Mouse (Mus musculus) heart, embryonic 12.5 days (tissue): ENCODE results near the gene Fam234b. TPM values are rescaled to one million over a fixed set of nuclear protein-coding genes. Genes with fewer than 3 reads are reported as not detected.

Experiments used
- ATAC-seq: fragments of 200-750 bp; cut with Nextera tagmentation; 2 replicates; pipeline ENCODE4 v1.8.0; 2017; ENCODE audit warnings: moderate TSS enrichment, moderate library complexity; ENCODE audit not compliant: insufficient number of reproducible peaks, low FRiP score
- H3K27ac ChIP-seq: fragments of 300-500 bp; sonication (generic); 2 replicates; pipeline ENCODE4 v1.5.1; 2016; ENCODE audit warnings: mild to moderate bottlenecking, moderate library complexity; ENCODE audit not compliant: poor library complexity, severe bottlenecking
- H3K27me3 ChIP-seq: fragments of 300-500 bp; sonication (generic); replicated peaks from 2 replicates; pipeline ENCODE4 v1.6.1; 2016; ENCODE audit warnings: mild to moderate bottlenecking, moderate library complexity
- H3K36me3 ChIP-seq: fragments of 300-500 bp; sonication (generic); 2 replicates; pipeline ENCODE4 v1.6.1; 2016; ENCODE audit warnings: mild to moderate bottlenecking, moderate library complexity
- H3K4me1 ChIP-seq: fragments of 300-500 bp; sonication (generic); replicated peaks from 2 replicates; pipeline ENCODE4 v1.6.1; 2016; ENCODE audit warnings: mild to moderate bottlenecking
- H3K4me2 ChIP-seq: fragments of 300-500 bp; sonication (generic); 2 replicates; pipeline ENCODE4 v1.6.1; 2016; ENCODE audit warnings: mild to moderate bottlenecking, moderate library complexity
- H3K4me3 ChIP-seq: fragments of 300-500 bp; sonication (generic); 2 replicates; pipeline ENCODE4 v1.5.1; 2016; ENCODE audit warnings: mild to moderate bottlenecking
- H3K9ac ChIP-seq: fragments of 300-500 bp; sonication (generic); 2 replicates; pipeline ENCODE4 v1.6.1; 2016; ENCODE audit warnings: mild to moderate bottlenecking, moderate library complexity
- H3K9me3 ChIP-seq: fragments of 300-500 bp; sonication (generic); replicated peaks from 2 replicates; pipeline ENCODE4 v1.6.1; 2016; ENCODE audit warnings: mild to moderate bottlenecking, moderate library complexity
- WGBS: fragments of 180-500 bp; shearing (Covaris S2); methylation state at CpG from one replicate; pipeline ENCODE4 v1.1.7; 2016; 5-methylcytosine and 5-hydroxymethylcytosine counted together
- polyA plus RNA-seq: library from polyadenylated mRNA; unstranded; fragments of >200 nt; fragmentation: Nextera tagmentation; extraction: Ambion mirVana; gene quantifications from 2 replicates; pipeline ENCODE4 v1.2.1, GENCODE M21; 2016

The Fam234b gene
- polyA plus RNA-seq, 1 experiment from 2014 or later, result 10.7 TPM

DNA sequence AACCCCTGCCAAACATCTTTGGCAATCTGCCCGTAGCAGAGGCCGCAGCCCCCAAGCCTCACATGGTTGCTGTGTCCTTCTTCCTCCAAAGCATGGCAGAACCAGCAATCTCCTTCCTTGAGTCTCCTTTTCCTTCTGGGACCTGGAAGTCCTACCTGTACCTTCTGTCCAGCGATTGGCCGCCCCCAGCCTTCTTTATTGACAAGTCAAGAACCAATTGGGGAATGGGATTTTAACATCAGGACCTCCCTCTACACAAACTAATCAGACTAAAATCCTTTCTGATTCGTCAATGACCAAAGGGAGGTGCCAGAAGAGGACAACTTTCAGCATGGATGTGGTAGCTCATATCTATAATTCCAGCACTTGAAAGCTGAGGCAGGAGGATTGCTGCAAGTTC is 22.1 kb downstream of the Fam234b start:
- 0 out of 2 replicates have a peak, but pooled peaks cover 2% of the 10 kb centered on the region for H3K36me3 ChIP-seq
- no peak overlapping the region for H3K4me3 ChIP-seq
- WGBS, result 82% methylated on average over 5 of the region's 5 CpGs
- no peak for ATAC-seq
- no peak overlapping the region for H3K27ac ChIP-seq
- peaks cover 47% of the 10 kb centered on the region for H3K27me3 ChIP-seq
- H3K9me3 ChIP-seq, result no peaks in the 10 kb centered on the region
- no peak overlapping the region for H3K4me2 ChIP-seq
- peaks cover 10% of the 10 kb centered on the region for H3K4me1 ChIP-seq
- H3K9ac ChIP-seq, result no peak overlapping the region

DNA sequence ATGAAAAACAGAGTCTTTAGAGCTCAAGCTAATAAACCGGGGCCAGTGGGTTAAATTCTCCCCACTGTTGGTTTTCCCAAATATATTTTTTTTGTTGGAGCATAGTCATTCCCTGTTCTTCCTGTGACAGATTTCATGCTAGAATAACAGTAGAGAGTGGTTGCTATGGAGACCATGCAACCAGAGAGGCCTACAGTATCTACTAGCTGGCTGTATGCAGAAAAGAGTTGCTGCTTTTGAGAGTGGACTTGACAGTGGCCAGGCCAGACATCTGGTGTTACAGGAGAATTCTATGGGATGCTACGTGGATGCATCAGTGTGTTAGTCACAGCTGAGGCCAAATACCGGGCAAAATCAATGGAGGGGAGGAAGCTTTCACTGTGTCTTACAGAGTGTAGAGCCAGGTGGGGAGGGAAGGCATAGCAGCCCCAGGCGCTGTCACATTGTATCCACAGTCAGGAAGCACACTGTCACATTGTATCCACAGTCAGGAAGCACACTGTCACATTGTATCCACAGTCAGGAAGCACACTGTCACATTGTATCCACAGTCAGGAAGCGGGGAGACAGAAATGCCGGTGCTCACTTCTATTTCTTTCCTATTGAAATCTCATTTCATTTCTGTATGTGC is 26.1 kb downstream of the Fam234b start:
- peaks cover 12% of the 10 kb centered on the region for H3K36me3 ChIP-seq
- no peak overlapping the region for H3K4me2 ChIP-seq
- H3K27ac ChIP-seq, result peak overlapping the region; percentile 49; the same call in 1 of the 2 replicates
- no peak overlapping the region for H3K9ac ChIP-seq
- H3K4me1 ChIP-seq, result peaks cover 18% of the 10 kb centered on the region
- H3K9me3 ChIP-seq, result no peaks in the 10 kb centered on the region
- no peak; the same call in 1 of the 2 replicates for ATAC-seq
- peaks cover 38% of the 10 kb centered on the region for H3K27me3 ChIP-seq
- H3K4me3 ChIP-seq, result no peak overlapping the region
- WGBS, result 62% methylated on average over 6 of the region's 6 CpGs

DNA sequence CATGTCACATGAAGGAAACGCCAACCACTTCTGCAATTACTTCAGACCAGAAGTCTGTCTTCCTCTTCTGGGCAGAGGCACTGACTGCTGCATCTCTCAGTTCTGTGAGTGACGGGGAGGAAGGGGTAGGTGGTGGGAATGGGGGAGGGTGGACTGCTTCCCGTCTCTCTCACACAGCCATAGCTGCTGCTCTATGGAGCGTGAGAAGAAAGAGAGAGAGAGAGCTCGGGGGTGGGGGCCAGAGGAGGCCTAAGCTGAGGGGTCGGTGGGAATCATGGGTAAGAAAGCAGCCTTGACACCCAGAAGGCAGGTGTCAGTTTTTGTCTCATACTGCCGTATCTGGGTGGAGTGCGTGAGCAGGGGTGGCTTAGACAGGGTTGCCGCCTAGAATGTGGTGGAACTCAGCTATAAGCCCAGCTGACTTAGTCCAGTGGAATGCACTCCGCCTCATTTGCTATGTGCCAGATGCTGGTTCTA is 30.7 kb downstream of the Fam234b start:
- Histone ChIP-seq H3K4me2 (no peak overlapping the region), H3K9me3 (no peaks in the 10 kb centered on the region), H3K27ac (no peak overlapping the region), H3K4me1 (peaks cover 19% of the 10 kb centered on the region), H3K36me3 (peaks cover 13% of the 10 kb centered on the region), H3K9ac (no peak overlapping the region), H3K4me3 (no peak overlapping the region), H3K27me3 (peaks cover 24% of the 10 kb centered on the region; the same call in 1 of the 2 replicates)
- 43% methylated on average over 10 of the region's 10 CpGs for WGBS
- no peak for ATAC-seq

DNA sequence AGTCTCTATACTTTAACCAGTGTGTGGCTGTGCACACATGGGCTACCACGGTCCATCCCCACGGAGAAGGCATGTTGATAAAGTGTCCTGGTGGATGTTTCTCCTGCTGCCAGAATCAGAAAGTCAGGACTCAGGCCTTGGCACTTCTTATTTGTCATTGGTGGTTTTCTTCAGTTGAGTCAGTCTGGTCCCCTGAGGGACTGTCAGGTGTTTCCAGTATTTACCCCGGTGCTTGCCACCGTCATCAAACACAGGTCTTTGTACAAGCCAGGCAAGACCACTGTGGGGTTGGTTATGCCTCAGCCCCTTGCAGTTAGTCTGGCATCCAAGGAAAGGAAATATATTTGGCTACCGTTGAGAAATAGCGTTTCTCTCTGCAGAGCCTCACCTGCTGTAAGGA is 32.8 kb downstream of the Fam234b start:
- no peak overlapping the region for H3K4me2 ChIP-seq
- no peak for ATAC-seq
- H3K9me3 ChIP-seq, result no peaks in the 10 kb centered on the region
- H3K36me3 ChIP-seq, result peaks cover 17% of the 10 kb centered on the region
- peaks cover 19% of the 10 kb centered on the region for H3K27me3 ChIP-seq
- WGBS, result 89% methylated on average over 6 of the region's 6 CpGs
- no peak overlapping the region for H3K27ac ChIP-seq
- no peak overlapping the region for H3K4me3 ChIP-seq
- 0 out of 2 replicates have a peak, but pooled peaks cover 10% of the 10 kb centered on the region for H3K4me1 ChIP-seq
- no peak overlapping the region for H3K9ac ChIP-seq

DNA sequence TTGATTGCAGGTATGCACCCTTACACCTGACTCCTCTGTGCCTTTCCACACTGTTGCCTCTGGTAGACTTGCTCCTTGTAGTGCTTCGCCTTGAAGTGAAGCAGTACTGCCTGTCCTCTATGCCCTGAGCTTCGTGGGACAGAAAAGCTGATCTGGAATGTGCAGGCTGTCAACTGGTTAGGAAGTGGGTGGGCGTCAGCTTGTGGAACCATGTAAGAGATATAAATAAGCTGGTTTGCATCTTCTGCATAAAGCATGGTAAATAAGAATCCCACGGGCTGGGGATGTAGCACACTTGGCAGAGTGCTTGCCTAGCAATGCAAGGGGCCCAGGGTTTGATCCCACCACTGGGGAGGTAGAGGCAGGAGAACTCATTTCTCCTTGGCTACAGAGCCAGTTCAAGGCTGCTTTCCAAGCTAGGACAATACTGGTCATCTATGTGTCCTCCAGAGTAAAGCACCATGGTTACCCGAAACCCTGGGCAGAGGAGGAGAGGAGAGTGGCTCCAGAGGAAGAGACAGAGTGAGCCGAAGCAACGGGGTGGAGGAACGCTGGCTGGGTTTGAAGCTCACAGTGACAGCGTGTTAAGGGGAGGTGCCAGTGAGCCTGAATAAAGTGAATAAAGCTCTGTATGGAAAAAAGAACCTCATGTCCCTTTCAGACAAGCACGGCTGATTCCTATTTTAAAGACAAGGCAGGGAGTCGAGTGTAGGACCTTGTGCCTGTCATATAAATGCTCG is 34.8 kb downstream of the Fam234b start:
- ATAC-seq, result no peak

DNA sequence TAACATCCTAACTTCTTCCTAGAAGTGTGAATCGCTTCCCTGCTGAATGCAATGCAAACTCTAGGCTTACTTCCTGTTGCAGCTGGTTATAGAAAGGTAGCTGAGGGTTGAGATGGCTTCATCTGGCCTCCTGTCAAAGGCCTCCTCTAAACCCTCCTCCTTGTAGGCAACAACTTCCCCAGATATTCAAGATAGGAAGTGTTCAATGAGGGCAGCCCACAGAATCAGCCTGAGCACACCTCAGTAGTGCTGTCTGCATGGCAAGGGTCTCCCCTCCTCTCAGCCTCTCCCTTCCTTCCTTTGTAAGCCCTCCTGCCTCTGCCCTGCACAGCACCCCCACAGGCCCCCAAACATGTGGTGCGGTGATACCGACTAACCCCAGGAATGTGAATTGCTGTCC is 38.0 kb downstream of the Fam234b start:
- Histone ChIP-seq H3K9ac (no peak overlapping the region), H3K4me3 (no peak overlapping the region), H3K4me2 (no peak overlapping the region), H3K36me3 (peaks cover 7% of the 10 kb centered on the region; the same call in 1 of the 2 replicates), H3K9me3 (no peaks in the 10 kb centered on the region), H3K27ac (no peak overlapping the region), H3K4me1 (peaks cover 18% of the 10 kb centered on the region), H3K27me3 (peaks cover 5% of the 10 kb centered on the region; the same call in 1 of the 2 replicates)
- 88% methylated on average over 3 of the region's 3 CpGs for WGBS
- ATAC-seq, result no peak

More for the DNA sequence above, 34.8 kb downstream of the Fam234b start:
- Histone ChIP-seq H3K36me3 (peaks cover 7% of the 10 kb centered on the region; the same call in 1 of the 2 replicates), H3K27me3 (peaks cover 10% of the 10 kb centered on the region; the same call in 1 of the 2 replicates), H3K4me2 (no peak overlapping the region), H3K27ac (no peak overlapping the region), H3K4me1 (peaks cover 22% of the 10 kb centered on the region), H3K9ac (no peak overlapping the region), H3K4me3 (no peak overlapping the region), H3K9me3 (no peaks in the 10 kb centered on the region)
- 70% methylated on average over 12 of the region's 12 CpGs for WGBS

DNA sequence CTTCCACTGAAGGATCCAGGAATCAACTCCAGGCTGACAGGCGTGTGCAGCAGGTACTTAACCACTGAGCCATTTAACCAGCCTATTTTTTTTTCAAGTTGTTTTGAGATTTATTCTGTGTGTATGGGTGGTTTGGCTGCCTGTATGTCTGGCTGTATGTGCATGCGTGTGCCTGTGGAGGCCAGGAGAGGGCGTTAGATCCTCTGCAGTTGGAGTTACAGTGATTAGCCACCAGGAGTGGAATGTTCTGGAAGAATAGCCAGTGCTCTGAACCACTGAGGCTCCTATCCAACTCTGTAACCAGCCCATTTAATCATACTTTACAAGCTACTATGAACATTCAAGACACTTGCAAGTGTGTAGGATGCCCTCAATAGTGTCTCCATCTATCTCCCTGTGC is 38.8 kb downstream of the Fam234b start:
- H3K9me3 ChIP-seq, result no peaks in the 10 kb centered on the region

DNA sequence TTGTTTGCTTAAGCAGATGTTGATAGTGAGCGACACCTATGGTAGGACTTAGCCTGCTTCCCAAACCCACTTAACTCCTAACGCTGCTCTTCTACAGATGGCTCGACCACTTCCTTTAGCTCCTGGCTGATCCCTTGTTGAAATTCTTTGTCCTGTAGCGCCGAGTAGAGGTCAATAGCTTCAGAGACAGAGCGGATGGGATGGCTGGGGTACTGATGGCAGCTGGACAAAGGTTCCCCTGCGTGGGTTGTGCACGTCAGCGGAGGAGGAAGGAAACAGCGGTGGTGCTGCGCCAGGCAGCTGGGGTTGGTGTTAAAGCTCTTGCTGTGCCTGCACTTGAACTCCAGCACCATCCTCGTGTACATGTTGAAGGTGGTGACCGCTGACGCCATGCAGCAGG is 39.5 kb downstream of the Fam234b start:
- 42% methylated on average over 14 of the region's 14 CpGs for WGBS

More for the DNA sequence above, 38.8 kb downstream of the Fam234b start:
- Histone ChIP-seq H3K4me1 (peaks cover 26% of the 10 kb centered on the region), H3K9ac (no peak overlapping the region), H3K4me2 (no peak overlapping the region), H3K27me3 (peaks cover 3% of the 10 kb centered on the region; the same call in 1 of the 2 replicates), H3K4me3 (no peak overlapping the region), H3K27ac (no peak overlapping the region), H3K36me3 (peaks cover 7% of the 10 kb centered on the region; the same call in 1 of the 2 replicates)
- WGBS, result 82% methylated on average over 3 of the region's 3 CpGs
- no peak for ATAC-seq

DNA sequence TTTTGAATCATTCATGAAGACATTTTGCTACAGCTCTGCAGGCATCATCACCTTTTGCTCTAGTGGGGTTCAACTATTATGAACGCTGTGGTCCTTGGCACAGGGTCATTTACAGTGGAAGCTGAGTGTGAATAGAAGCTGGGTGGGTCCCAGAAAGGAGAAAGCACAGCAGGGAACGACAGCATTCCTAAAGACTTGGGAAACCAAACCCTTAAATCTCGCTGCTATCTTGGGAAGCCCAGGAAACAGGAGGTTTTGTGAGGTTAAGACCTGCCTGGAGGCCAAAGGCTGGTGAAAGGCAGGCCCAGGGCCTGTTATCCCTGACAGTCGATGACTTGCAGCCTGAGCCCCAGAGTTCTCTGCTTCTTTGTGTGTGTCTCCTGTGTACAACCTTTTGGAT is 40.4 kb downstream of the Fam234b start:
- Histone ChIP-seq H3K9me3 (no peaks in the 10 kb centered on the region), H3K27ac (no peak overlapping the region), H3K36me3 (peaks cover 5% of the 10 kb centered on the region; the same call in 1 of the 2 replicates), H3K4me1 (peaks cover 32% of the 10 kb centered on the region), H3K27me3 (peaks cover 3% of the 10 kb centered on the region; the same call in 1 of the 2 replicates), H3K4me3 (no peak overlapping the region), H3K9ac (no peak overlapping the region), H3K4me2 (no peak overlapping the region)
- no peak for ATAC-seq
- WGBS, result 37% methylated on average over 4 of the region's 4 CpGs

More for the DNA sequence above, 39.5 kb downstream of the Fam234b start:
- Histone ChIP-seq H3K9me3 (no peaks in the 10 kb centered on the region), H3K4me1 (peaks cover 32% of the 10 kb centered on the region), H3K9ac (no peak overlapping the region), H3K27ac (no peak overlapping the region), H3K36me3 (peaks cover 7% of the 10 kb centered on the region; the same call in 1 of the 2 replicates), H3K27me3 (peaks cover 3% of the 10 kb centered on the region; the same call in 1 of the 2 replicates), H3K4me3 (no peak overlapping the region), H3K4me2 (0 out of 2 replicates have a peak overlapping the region, but pooled peaks have one; percentile 8)
- ATAC-seq, result 0 out of 2 replicates have a peak, but pooled peaks have one; percentile 41

DNA sequence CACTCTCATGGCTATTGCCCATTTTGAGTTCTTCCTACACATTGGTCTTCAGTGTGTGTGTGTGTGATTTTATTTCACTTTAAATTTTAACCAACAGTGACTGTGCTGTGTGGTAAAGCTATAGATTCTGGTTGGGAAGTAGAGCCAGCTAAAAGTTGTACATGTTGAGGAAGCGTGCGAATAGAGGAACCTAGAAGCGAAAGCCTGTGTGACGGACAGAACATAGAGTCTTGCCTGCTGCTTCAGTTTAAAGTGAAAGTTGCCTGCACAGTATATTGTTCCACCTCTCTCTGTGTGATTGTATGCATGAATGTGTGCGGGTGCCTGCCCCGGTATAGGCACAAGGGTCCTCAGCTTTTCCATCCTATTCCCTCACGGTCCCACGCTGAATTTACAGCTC is 42.6 kb downstream of the Fam234b start:
- Histone ChIP-seq H3K9me3 (no peaks in the 10 kb centered on the region), H3K36me3 (no peaks in the 10 kb centered on the region), H3K27ac (no peak overlapping the region), H3K27me3 (0 out of 2 replicates have a peak, but pooled peaks cover 10% of the 10 kb centered on the region), H3K4me3 (no peak overlapping the region), H3K4me2 (no peak overlapping the region), H3K9ac (no peak overlapping the region), H3K4me1 (peaks cover 32% of the 10 kb centered on the region)
- WGBS, result 87% methylated on average over 8 of the region's 8 CpGs
- no peak for ATAC-seq

DNA sequence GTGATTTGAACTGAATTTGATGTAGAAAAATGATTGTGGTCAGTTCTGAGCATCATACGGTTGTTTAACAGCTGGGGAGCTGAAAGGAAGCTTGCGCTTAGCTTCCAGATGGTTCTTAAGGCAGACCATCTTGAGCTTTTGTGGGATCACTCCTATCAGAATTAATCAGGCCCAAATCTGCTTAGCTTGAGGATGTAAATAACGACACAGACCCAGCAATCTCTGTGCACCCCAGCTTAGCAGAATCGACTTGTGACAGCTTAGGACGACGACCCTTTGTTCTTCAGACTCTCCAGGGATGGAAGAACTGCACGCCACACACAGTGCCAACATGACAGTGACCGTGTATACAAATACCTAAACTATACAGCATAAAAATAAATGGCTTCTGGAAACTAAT is 47.8 kb downstream of the Fam234b start:
- Histone ChIP-seq H3K27ac (no peak overlapping the region), H3K4me1 (peaks cover 24% of the 10 kb centered on the region), H3K4me2 (no peak overlapping the region), H3K9ac (no peak overlapping the region), H3K4me3 (no peak overlapping the region), H3K27me3 (0 out of 2 replicates have a peak, but pooled peaks cover 11% of the 10 kb centered on the region), H3K9me3 (no peaks in the 10 kb centered on the region), H3K36me3 (no peaks in the 10 kb centered on the region)
- ATAC-seq, result no peak
- WGBS, result 68% methylated on average over 8 of the region's 8 CpGs
